Mouse (Mus musculus) central nervous system, embryonic 14 days (tissue): ENCODE measurements around the gene Adam23. TPM values are rescaled to one million over a fixed set of nuclear protein-coding genes. Genes with fewer than 3 reads are reported as not detected.

Source experiments
- polyA plus RNA-seq: library from polyadenylated mRNA; depleted of rRNA; stranded (reverse); fragments of >200 nt; gene quantifications from 2 replicates; pipeline ENCODE4 v1.2.3, GENCODE M21; 2012; rRNA removed

Adam23 gene
- polyA plus RNA-seq, result 21.5 and 24.6 TPM in 2 replicates

GRCm38 (mm10) chr1:63445656-63446046 is at the start of gene Adam23:
Gene Adam23 (plus strand): TSS chr1:63445891.

GRCm38 (mm10) chr1:63615668-63616067 is 170.0 kb downstream of the Adam23 start, which contains the start of gene Gm39653:
Gene Gm39653 (plus strand): TSS chr1:63615968.

Other genes starting within 250 kb of the Adam23 start
- 0.28 and 0.39 TPM in 2 replicates for gene Gpr1, start 231.3 kb upstream of the Adam23 start, polyA plus RNA-seq
- gene Zdbf2, start 172.6 kb upstream of the Adam23 start, polyA plus RNA-seq, result 11.4 TPM in 2 replicates
- gene Gm39653, start 170.1 kb downstream of the Adam23 start, polyA plus RNA-seq, result not detected in 2 replicates
- 0.05 and 0.15 TPM in 2 replicates for gene Dytn, start 241.0 kb downstream of the Adam23 start, polyA plus RNA-seq